Comparison of ENCODE assay signal across 8 mouse cellular contexts in genomic region chr8:70606780-70607602, GRCm38 (mm10). TPM values are rescaled to one million over a fixed set of nuclear protein-coding genes. Genes with fewer than 3 reads are reported as not detected.
DNase-seq lines count a peak whose midpoint lies in the region; ATAC-seq and TF ChIP-seq lines count a peak whose summit lies in the region.

No protein-coding gene starts in this region.

- no peak for TF ChIP-seq EP300 in liver, postnatal 0 days (IDR thresholded peaks at IDR 0.05; ENCODE audit: low read depth)

- H3K4me2 ChIP-seq in heart, embryonic 12.5 days, result peak overlapping the region; percentile 99
- peak overlapping the region; percentile 83 for H3K4me2 ChIP-seq in hindbrain, embryonic 15.5 days
- H3K4me2 ChIP-seq in liver, postnatal 0 days (ENCODE audit: low read depth, low read length), result peak overlapping the region; percentile 88

- peaks cover 56% of the 10 kb centered on the region for H3K4me1 ChIP-seq in heart, embryonic 12.5 days (replicated peaks)
- H3K4me1 ChIP-seq in brown adipose tissue, adult 24 weeks (ENCODE audit: control insufficient read depth, insufficient read depth, insufficient read length, low read length), result peaks cover 3% of the 10 kb centered on the region; the same call in 1 of the 2 replicates
- H3K4me1 ChIP-seq in hindbrain, embryonic 15.5 days (replicated peaks), result peaks cover 73% of the 10 kb centered on the region
- peaks cover 44% of the 10 kb centered on the region for H3K4me1 ChIP-seq in liver, postnatal 0 days (ENCODE audit: insufficient read depth)

- no peak overlapping the region; the same call in 1 of the 2 replicates for H3K27ac ChIP-seq in heart, embryonic 12.5 days (ENCODE audit: poor library complexity, severe bottlenecking)
- no peak overlapping the region for H3K27ac ChIP-seq in brown adipose tissue, adult 24 weeks (replicated peaks; ENCODE audit: low read depth, low read length)
- no peak overlapping the region for H3K27ac ChIP-seq in hindbrain, embryonic 15.5 days (replicated peaks)
- no peak overlapping the region for H3K27ac ChIP-seq in liver, postnatal 0 days (ENCODE audit: low read depth)

- 57% methylated on average over 18 of the region's 18 CpGs for WGBS in heart, embryonic 12.5 days
- WGBS in hindbrain, embryonic 15.5 days, result 63% methylated on average over 18 of the region's 18 CpGs
- WGBS in liver, postnatal 0 days (ENCODE audit: insufficient replicate concordance), result 63% methylated on average over 18 of the region's 18 CpGs

- ATAC-seq in heart, embryonic 12.5 days (ENCODE audit: insufficient number of reproducible peaks, low FRiP score), result no peak
- no peak for ATAC-seq in hindbrain, embryonic 15.5 days (ENCODE audit: low FRiP score, low read depth)
- ATAC-seq in liver, postnatal 0 days, result no peak

- peak overlapping the region; percentile 97 for H3K9ac ChIP-seq in heart, embryonic 12.5 days
- peak overlapping the region; percentile 83 for H3K9ac ChIP-seq in hindbrain, embryonic 15.5 days
- peak overlapping the region; percentile 83 for H3K9ac ChIP-seq in liver, postnatal 0 days (replicated peaks)

- no peaks in the 10 kb centered on the region for H3K9me3 ChIP-seq in heart, embryonic 12.5 days (replicated peaks)
- no peaks in the 10 kb centered on the region for H3K9me3 ChIP-seq in hindbrain, embryonic 15.5 days
- H3K9me3 ChIP-seq in liver, postnatal 0 days (ENCODE audit: low read length), result no peaks in the 10 kb centered on the region

- peak overlapping the region; percentile 93 for H3K4me3 ChIP-seq in heart, embryonic 12.5 days
- peak overlapping the region; percentile 95 for H3K4me3 ChIP-seq in brown adipose tissue, adult 24 weeks (ENCODE audit: insufficient read depth, low read depth, low read length)
- H3K4me3 ChIP-seq in hindbrain, embryonic 15.5 days, result peak overlapping the region; percentile 84
- peak overlapping the region; percentile 74 for H3K4me3 ChIP-seq in liver, postnatal 0 days (ENCODE audit: low read depth, low read length)

- no peak for TF ChIP-seq CTCF in liver, postnatal 0 days (IDR thresholded peaks at IDR 0.05; ENCODE audit: low read depth)

- intact Hi-C loops in heart, postnatal 10 days (cut with DNase I), result no loop called here

- peaks cover 15% of the 10 kb centered on the region for H3K36me3 ChIP-seq in heart, embryonic 12.5 days
- 0 out of 2 replicates have a peak, but pooled peaks cover 3% of the 10 kb centered on the region for H3K36me3 ChIP-seq in hindbrain, embryonic 15.5 days
- H3K36me3 ChIP-seq in liver, postnatal 0 days (replicated peaks; ENCODE audit: insufficient read depth, low read length), result no peaks in the 10 kb centered on the region

- no peak for DNase-seq in heart, postnatal 10 days
- DNase-seq in liver, postnatal 0 days, result no peak
- DNase-seq in layer of hippocampus, adult 9-11 months, result no peak
- DNase-seq in urinary bladder, postnatal 25 days (ENCODE audit: low spot score), result no peak
- DNase-seq in frontal cortex, adult 2 months (ENCODE audit: extremely low spot score in 1 of 2, low spot score in 1 of 2), result no peak

- no peaks in the 10 kb centered on the region for H3K27me3 ChIP-seq in heart, embryonic 12.5 days (replicated peaks)
- H3K27me3 ChIP-seq in hindbrain, embryonic 15.5 days, result no peaks in the 10 kb centered on the region
- H3K27me3 ChIP-seq in liver, postnatal 0 days (ENCODE audit: insufficient read depth, low read length), result peaks cover 6% of the 10 kb centered on the region; the same call in 1 of the 2 replicates

RNA-seq across cellular contexts. Expression of gene Ssbp4, which starts 1.7 kb away (rescaled TPM):
- polyA plus RNA-seq in heart, embryonic 12.5 days (2016; fragmentation: Nextera tagmentation; extraction: Ambion mirVana), result 76.0 and 78.6 TPM in 2 replicates
- total RNA-seq in heart, postnatal 10 days (2021), result 10 to 100 TPM; 54.7 to 55.6 TPM
- polyA plus RNA-seq in brown adipose tissue, adult 24 weeks (2012; ENCODE audit: insufficient read depth, insufficient read length, missing spikeins), result 29.6 and 45.0 TPM in 2 replicates
- polyA plus RNA-seq in hindbrain, embryonic 15.5 days (2015; fragmentation: Nextera tagmentation; extraction: Ambion mirVana), result 150 and 172 TPM in 2 replicates
- polyA plus RNA-seq in liver, postnatal 0 days (2015; fragmentation: Nextera tagmentation; extraction: Ambion mirVana), result 32.5 and 35.4 TPM in 2 replicates
- polyA plus RNA-seq in frontal cortex, adult 2 months (2012; rRNA removed), result 266 and 276 TPM in 2 replicates

RNA-seq across cellular contexts. Expression of gene Lrrc25, which starts 9.0 kb away (rescaled TPM):
- polyA plus RNA-seq in heart, embryonic 12.5 days (2016; fragmentation: Nextera tagmentation; extraction: Ambion mirVana), result 0.65 and 0.71 TPM in 2 replicates
- 1 to 10 TPM; 1.1 to 1.6 TPM for total RNA-seq in heart, postnatal 10 days (2021)
- polyA plus RNA-seq in brown adipose tissue, adult 24 weeks (2012; ENCODE audit: insufficient read depth, insufficient read length, missing spikeins), result 2.0 TPM in 2 replicates
- 1.1 and 2.2 TPM in 2 replicates for polyA plus RNA-seq in hindbrain, embryonic 15.5 days (2015; fragmentation: Nextera tagmentation; extraction: Ambion mirVana)
- polyA plus RNA-seq in liver, postnatal 0 days (2015; fragmentation: Nextera tagmentation; extraction: Ambion mirVana), result 9.8 and 10.4 TPM in 2 replicates
- polyA plus RNA-seq in frontal cortex, adult 2 months (2012; rRNA removed), result 0.78 and 0.86 TPM in 2 replicates

RNA-seq across cellular contexts. Expression of gene Isyna1, which starts 12.8 kb away (rescaled TPM):
- 138 and 142 TPM in 2 replicates for polyA plus RNA-seq in heart, embryonic 12.5 days (2016; fragmentation: Nextera tagmentation; extraction: Ambion mirVana)
- 10 to 100 TPM; 25.8 to 29.6 TPM for total RNA-seq in heart, postnatal 10 days (2021)
- 7.7 and 17.4 TPM in 2 replicates for polyA plus RNA-seq in brown adipose tissue, adult 24 weeks (2012; ENCODE audit: insufficient read depth, insufficient read length, missing spikeins)
- 146 and 152 TPM in 2 replicates for polyA plus RNA-seq in hindbrain, embryonic 15.5 days (2015; fragmentation: Nextera tagmentation; extraction: Ambion mirVana)
- polyA plus RNA-seq in liver, postnatal 0 days (2015; fragmentation: Nextera tagmentation; extraction: Ambion mirVana), result 18.8 and 21.6 TPM in 2 replicates
- 69.0 and 81.9 TPM in 2 replicates for polyA plus RNA-seq in frontal cortex, adult 2 months (2012; rRNA removed)

RNA-seq across cellular contexts. Expression of gene Gdf15, which starts 25.3 kb away (rescaled TPM):
- polyA plus RNA-seq in heart, embryonic 12.5 days (2016; fragmentation: Nextera tagmentation; extraction: Ambion mirVana), result 1.0 and 1.1 TPM in 2 replicates
- total RNA-seq in heart, postnatal 10 days (2021), result 1 to 10 TPM in 1 of 2 experiments, under 1 TPM in 1; 0.86 to 1.1 TPM
- polyA plus RNA-seq in brown adipose tissue, adult 24 weeks (2012; ENCODE audit: insufficient read depth, insufficient read length, missing spikeins), result 1.7 TPM in 2 replicates
- 0.25 and 0.30 TPM in 2 replicates for polyA plus RNA-seq in hindbrain, embryonic 15.5 days (2015; fragmentation: Nextera tagmentation; extraction: Ambion mirVana)
- polyA plus RNA-seq in liver, postnatal 0 days (2015; fragmentation: Nextera tagmentation; extraction: Ambion mirVana), result 2.1 and 2.3 TPM in 2 replicates
- polyA plus RNA-seq in frontal cortex, adult 2 months (2012; rRNA removed), result 0.15 and 0.20 TPM in 2 replicates

RNA-seq across cellular contexts. Expression of gene Pgpep1, which starts 53.2 kb away (rescaled TPM):
- 32.1 and 35.6 TPM in 2 replicates for polyA plus RNA-seq in heart, embryonic 12.5 days (2016; fragmentation: Nextera tagmentation; extraction: Ambion mirVana)
- 10 to 100 TPM; 39.6 to 42.9 TPM for total RNA-seq in heart, postnatal 10 days (2021)
- polyA plus RNA-seq in brown adipose tissue, adult 24 weeks (2012; ENCODE audit: insufficient read depth, insufficient read length, missing spikeins), result 31.0 and 37.7 TPM in 2 replicates
- polyA plus RNA-seq in hindbrain, embryonic 15.5 days (2015; fragmentation: Nextera tagmentation; extraction: Ambion mirVana), result 76.5 and 77.8 TPM in 2 replicates
- polyA plus RNA-seq in liver, postnatal 0 days (2015; fragmentation: Nextera tagmentation; extraction: Ambion mirVana), result 31.0 and 32.2 TPM in 2 replicates
- 17.2 and 25.8 TPM in 2 replicates for polyA plus RNA-seq in frontal cortex, adult 2 months (2012; rRNA removed)
